Mouse (Mus musculus) intestine, embryonic 16.5 days (tissue): ENCODE measurements around the gene Plekhj1. TPM values are rescaled to one million over a fixed set of nuclear protein-coding genes. Genes with fewer than 3 reads are reported as not detected.
A peak's percentile ranks its signal among the peaks of the same experiment; 100 is the strongest.
"Not testable (repeated sequence)": the region's sequence is repeated elsewhere in the genome, so short reads cannot be mapped to it uniquely, and the experiment has no call there.

Experiments used
- ATAC-seq: fragments of 200-750 bp; cut with Nextera tagmentation; 2 replicates; pipeline ENCODE4 v1.8.0; 2017; ENCODE audit warnings: moderate TSS enrichment, moderate library complexity
- H3K27ac ChIP-seq: fragments of 300-500 bp; sonication (generic); 2 replicates; pipeline ENCODE4 v1.5.1; 2014; ENCODE audit warnings: mild to moderate bottlenecking, low read length
- H3K27me3 ChIP-seq: fragments of 300-500 bp; sonication (generic); replicated peaks from 2 replicates; pipeline ENCODE4 v1.6.1; 2014; ENCODE audit warnings: low read length, control low read depth, mixed read lengths; ENCODE audit not compliant: control insufficient read depth, insufficient read depth
- H3K36me3 ChIP-seq: fragments of 300-500 bp; sonication (generic); 2 replicates; pipeline ENCODE4 v1.6.1; 2014; ENCODE audit warnings: low read length, control low read depth; ENCODE audit not compliant: control insufficient read depth, insufficient read depth
- H3K4me1 ChIP-seq: fragments of 300-500 bp; sonication (generic); 2 replicates; pipeline ENCODE4 v1.6.1; 2014; ENCODE audit warnings: low read length, control low read depth, mixed read lengths; ENCODE audit not compliant: control insufficient read depth, insufficient read depth
- H3K4me2 ChIP-seq: fragments of 300-500 bp; sonication (generic); 2 replicates; pipeline ENCODE4 v1.6.1; 2014; ENCODE audit warnings: low read depth, low read length, control low read depth
- H3K4me3 ChIP-seq: fragments of 300-500 bp; sonication (generic); 2 replicates; pipeline ENCODE4 v1.5.1; 2014; ENCODE audit warnings: mild to moderate bottlenecking, low read length
- H3K9ac ChIP-seq: fragments of 300-500 bp; sonication (generic); 2 replicates; pipeline ENCODE4 v1.6.1; 2014; ENCODE audit warnings: low read depth, low read length
- H3K9me3 ChIP-seq: fragments of 300-500 bp; sonication (generic); 2 replicates; pipeline ENCODE4 v1.6.1; 2016; ENCODE audit warnings: low read length, control low read depth; ENCODE audit not compliant: control insufficient read depth
- WGBS: fragments of 180-500 bp; shearing (Covaris S2); extraction: QIAGEN DNeasy Blood & Tissue Kit; methylation state at CpG from one replicate; pipeline ENCODE4 v1.1.7; 2014; 5-methylcytosine and 5-hydroxymethylcytosine counted together
- polyA plus RNA-seq: library from polyadenylated mRNA; unstranded; fragments of >200 nt; fragmentation: Nextera tagmentation; extraction: Ambion mirVana; gene quantifications from 2 replicates; pipeline ENCODE4 v1.2.1, GENCODE M21; 2015

Gene Plekhj1
- polyA plus RNA-seq, 1 experiment from 2014 or later = 135 TPM

- 43% methylated on average over 6 of the region's 6 CpGs for WGBS
- no peaks in the 10 kb centered on the region for H3K27me3 ChIP-seq
- H3K9ac ChIP-seq = no peak overlapping the region
- no peak overlapping the region for H3K4me2 ChIP-seq
- H3K4me1 ChIP-seq = no peaks in the 10 kb centered on the region
- no peaks in the 10 kb centered on the region for H3K9me3 ChIP-seq
- no peaks in the 10 kb centered on the region for H3K36me3 ChIP-seq
- ATAC-seq = peak; percentile 85
- no peak overlapping the region for H3K4me3 ChIP-seq
- H3K27ac ChIP-seq = no peak overlapping the region
Measured at GRCm38 (mm10) chr10:80818599-80819281, 20.3 kb upstream of the Plekhj1 start.

DNA sequence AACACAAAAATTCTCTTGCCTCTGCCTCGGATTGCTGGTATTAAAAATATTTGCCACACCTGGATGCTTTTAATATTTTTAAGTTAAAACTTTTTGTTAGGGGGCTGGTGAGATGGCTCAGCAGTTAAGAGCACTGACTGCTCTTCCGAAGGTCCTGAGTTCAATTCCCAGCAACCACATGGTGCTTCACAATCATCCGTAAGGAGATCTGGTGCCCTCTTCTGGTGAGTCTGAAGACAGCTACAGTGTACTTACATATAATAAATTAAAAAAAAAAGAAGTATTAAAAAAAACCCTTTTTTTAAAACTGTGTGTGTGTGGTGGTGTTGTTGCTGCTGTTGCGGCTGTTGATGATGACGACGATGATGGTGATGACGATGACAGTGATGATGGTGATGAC is 19.5 kb upstream of the Plekhj1 start:
- H3K9ac ChIP-seq, H3K27me3 ChIP-seq, H3K4me1 ChIP-seq, H3K4me3 ChIP-seq, H3K27ac ChIP-seq, H3K4me2 ChIP-seq, H3K36me3 ChIP-seq, H3K9me3 ChIP-seq, ATAC-seq: not testable (repeated sequence)
- WGBS = 84% methylated on average over 7 of the region's 7 CpGs

DNA sequence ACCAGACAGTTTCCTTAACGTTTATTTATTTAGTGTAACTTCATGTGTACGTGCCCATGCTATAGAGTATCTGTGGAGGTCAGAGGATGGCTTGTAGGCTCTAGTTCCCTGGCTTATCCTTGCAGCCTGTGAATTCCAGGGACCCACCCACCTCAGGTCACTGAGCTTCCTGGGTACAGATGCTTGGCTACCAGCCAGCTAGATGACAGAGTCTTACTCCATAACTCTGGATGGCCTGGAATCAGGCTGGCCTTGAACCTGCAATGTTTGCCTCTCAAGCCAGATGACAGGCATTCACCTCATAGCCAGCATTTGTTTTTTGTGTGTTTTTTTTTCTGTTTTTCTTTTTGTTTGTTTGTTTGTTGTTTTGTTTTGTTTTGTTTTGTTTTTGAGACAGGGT is 18.7 kb upstream of the Plekhj1 start:
- H3K4me1 ChIP-seq = peaks cover 5% of the 10 kb centered on the region; the same call in 1 of the 2 replicates
- H3K27me3 ChIP-seq = no peaks in the 10 kb centered on the region
- ATAC-seq = peak; percentile 54; the same call in 1 of the 2 replicates
- H3K36me3 ChIP-seq = no peaks in the 10 kb centered on the region
- H3K9ac ChIP-seq = no peak overlapping the region
- H3K27ac ChIP-seq = no peak overlapping the region
- H3K4me2 ChIP-seq = no peak overlapping the region
- WGBS = 51% methylated on average over 2 of the region's 2 CpGs
- H3K9me3 ChIP-seq = no peaks in the 10 kb centered on the region
- no peak overlapping the region for H3K4me3 ChIP-seq

DNA sequence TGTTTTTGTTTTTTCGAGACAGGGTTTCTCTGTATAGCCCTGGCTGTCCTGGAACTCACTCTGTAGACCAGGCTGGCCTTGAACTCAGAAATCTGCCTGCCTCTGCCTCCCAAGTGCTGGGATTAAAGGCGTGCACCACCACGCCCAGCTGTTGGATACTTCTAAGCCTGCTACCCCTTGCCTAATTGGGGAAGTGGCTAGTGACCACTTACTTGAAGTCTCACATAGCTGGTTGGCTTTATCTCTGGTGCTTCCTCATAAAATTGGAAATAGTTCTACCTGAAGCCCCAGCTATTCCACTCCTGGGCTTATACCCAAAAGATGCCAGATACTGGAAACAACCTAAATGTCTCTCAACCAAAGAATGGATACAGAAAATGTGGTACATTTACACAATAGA is 17.9 kb upstream of the Plekhj1 start:
- H3K27ac ChIP-seq, H3K9ac ChIP-seq, H3K4me3 ChIP-seq, H3K4me1 ChIP-seq, H3K27me3 ChIP-seq, H3K9me3 ChIP-seq, H3K36me3 ChIP-seq, ATAC-seq, H3K4me2 ChIP-seq: not testable (repeated sequence)
- 88% methylated on average over 3 of the region's 3 CpGs for WGBS

DNA sequence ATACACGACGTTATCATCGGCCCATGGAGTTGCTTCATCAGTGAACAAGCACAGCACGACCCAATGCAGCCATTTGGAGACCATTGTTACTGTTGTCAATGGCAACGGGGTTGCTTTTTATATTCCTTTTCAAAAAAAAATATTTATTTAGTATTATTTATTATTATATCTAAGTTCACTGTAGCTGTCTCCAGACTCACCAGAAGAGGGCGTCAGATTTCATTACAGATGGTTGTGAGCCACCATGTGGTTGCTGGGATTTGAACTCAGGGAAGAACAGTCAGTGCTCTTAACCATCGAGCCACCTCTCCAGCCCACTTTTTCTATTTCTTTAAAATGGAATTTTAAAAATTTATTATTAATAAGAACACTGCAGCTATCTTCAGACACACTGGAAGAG is 16.4 kb upstream of the Plekhj1 start:
- H3K9me3 ChIP-seq = no peaks in the 10 kb centered on the region
- H3K4me2 ChIP-seq = no peak overlapping the region
- H3K9ac ChIP-seq = no peak overlapping the region
- no peak overlapping the region for H3K4me3 ChIP-seq
- H3K36me3 ChIP-seq = no peaks in the 10 kb centered on the region
- H3K27me3 ChIP-seq = no peaks in the 10 kb centered on the region
- WGBS = 68% methylated on average over 7 of the region's 7 CpGs
- H3K27ac ChIP-seq = no peak overlapping the region
- no peak for ATAC-seq
- H3K4me1 ChIP-seq = peaks cover 10% of the 10 kb centered on the region; the same call in 1 of the 2 replicates

- no peak within 1 kb of the TSS for H3K27ac ChIP-seq
- no peaks in the 10 kb centered on the region for H3K36me3 ChIP-seq
- H3K9me3 ChIP-seq = no peaks in the 10 kb centered on the region
- no peak for ATAC-seq
- WGBS = 73% methylated on average over 4 of the region's 4 CpGs
- H3K4me3 ChIP-seq = no peak within 1 kb of the TSS
- H3K9ac ChIP-seq = peak within 1 kb of the TSS; percentile 40
- no peak within 1 kb of the TSS for H3K4me2 ChIP-seq
- no peaks in the 10 kb centered on the region for H3K27me3 ChIP-seq
- peaks cover 15% of the 10 kb centered on the region; the same call in 1 of the 2 replicates for H3K4me1 ChIP-seq
Measured at GRCm38 (mm10) chr10:80813366-80813765, 14.9 kb upstream of the Plekhj1 start, which contains the start of gene Jsrp1. TSS of gene Jsrp1 (minus strand) at chr10:80813498.

DNA sequence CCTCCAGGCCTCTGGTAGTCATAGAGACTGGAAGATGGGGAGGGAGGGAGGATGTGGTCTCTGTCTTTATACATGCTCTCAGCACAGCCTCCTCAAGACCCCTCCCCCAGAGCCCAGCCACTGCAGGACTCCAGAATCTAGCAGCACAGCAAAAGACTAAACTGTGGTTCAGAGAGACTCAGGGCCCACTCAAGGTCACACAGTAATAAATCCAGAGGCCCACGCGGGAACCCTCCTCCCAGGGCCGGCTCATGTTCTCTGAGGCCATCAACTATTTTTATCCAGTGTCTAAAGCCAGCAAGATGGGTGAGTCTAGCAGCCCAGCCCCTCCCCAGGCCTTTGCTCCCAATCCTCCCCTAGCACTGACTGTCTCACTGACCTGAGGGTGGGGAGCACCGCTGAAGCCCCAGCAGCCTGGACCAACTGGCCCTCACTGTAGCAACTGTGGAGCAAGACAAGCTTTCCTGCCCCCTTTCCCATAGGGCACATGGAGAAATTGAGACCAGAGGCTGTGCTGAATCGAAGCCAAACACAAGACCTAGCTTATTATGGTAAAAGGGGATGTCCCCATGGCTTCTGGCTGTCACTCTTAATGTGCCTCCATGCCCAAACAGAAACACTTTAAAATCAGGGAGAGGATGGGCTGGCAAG is 14.1 kb upstream of the Plekhj1 start:
- no peak for ATAC-seq
- Histone ChIP-seq H3K27me3 (0 out of 2 replicates have a peak, but pooled peaks cover 4% of the 10 kb centered on the region), H3K27ac (no peak overlapping the region), H3K4me3 (no peak overlapping the region), H3K9me3 (no peaks in the 10 kb centered on the region), H3K36me3 (no peaks in the 10 kb centered on the region), H3K4me1 (peaks cover 24% of the 10 kb centered on the region), H3K9ac (peak overlapping the region; percentile 40; the same call in 1 of the 2 replicates), H3K4me2 (no peak overlapping the region)
- 41% methylated on average over 5 of the region's 5 CpGs for WGBS

DNA sequence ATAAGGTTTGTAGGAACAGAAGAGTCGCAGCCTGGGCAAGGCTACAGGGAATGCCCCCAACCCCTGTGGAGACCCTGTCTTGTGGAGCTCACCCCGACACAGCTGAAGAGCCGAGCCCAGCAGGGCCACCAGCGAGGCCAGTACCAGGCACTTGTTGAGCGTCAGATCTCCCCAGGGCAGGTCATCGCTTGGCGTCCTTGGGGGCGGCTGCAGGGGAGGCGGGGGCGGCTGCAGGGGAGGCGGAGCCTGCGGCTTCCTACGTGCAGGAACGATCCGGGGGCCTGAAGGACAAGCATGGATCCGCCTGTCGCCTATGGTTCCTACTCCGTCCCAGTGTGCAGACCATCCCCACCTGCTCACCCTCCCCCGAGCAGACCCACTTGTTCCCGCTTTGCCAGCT is 11.7 kb upstream of the Plekhj1 start:
- Histone ChIP-seq H3K4me2 (no peak overlapping the region; the same call in 1 of the 2 replicates), H3K9me3 (no peaks in the 10 kb centered on the region), H3K27ac (no peak overlapping the region), H3K27me3 (0 out of 2 replicates have a peak, but pooled peaks cover 4% of the 10 kb centered on the region), H3K4me1 (peaks cover 37% of the 10 kb centered on the region), H3K9ac (0 out of 2 replicates have a peak overlapping the region, but pooled peaks have one; percentile 10), H3K4me3 (no peak overlapping the region), H3K36me3 (peaks cover 3% of the 10 kb centered on the region)
- 5% methylated on average over 20 of the region's 20 CpGs for WGBS
- no peak for ATAC-seq

DNA sequence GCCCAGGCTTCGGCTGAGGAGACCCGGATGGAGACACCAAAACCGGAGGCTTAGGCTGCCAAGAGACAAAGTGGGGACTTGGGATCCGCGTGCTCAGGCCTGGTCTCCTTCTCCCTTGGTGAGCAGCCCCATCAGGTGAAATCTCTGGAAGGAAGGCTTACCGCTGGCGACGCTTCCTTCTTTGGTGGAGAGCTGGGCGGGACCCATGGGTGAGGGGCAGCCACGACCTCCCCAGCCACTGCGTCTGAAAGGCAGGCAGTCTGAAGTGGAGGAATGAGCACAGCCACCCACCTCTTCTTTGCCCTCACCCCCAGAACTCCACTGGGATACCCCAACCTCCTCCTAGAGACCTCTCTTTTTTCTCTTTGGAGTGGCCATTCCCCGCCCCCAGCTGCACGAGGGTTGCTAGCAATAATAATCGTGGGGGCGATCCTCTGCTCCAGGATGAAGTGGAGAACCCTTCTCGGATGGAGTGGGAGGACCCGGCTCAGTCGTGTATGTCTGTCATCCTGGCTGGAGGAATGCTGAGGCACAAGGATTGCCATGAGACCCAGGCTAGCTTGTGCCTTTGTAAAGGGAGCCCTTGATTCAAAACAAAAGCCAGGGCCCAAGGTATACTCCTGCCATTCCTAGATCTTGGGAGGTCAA is 10.7 kb upstream of the Plekhj1 start:
- Histone ChIP-seq H3K4me3 (peak overlapping the region; percentile 4; the same call in 1 of the 2 replicates), H3K27ac (no peak overlapping the region), H3K9me3 (no peaks in the 10 kb centered on the region), H3K4me1 (peaks cover 37% of the 10 kb centered on the region), H3K9ac (peak overlapping the region; percentile 46), H3K36me3 (peaks cover 11% of the 10 kb centered on the region), H3K4me2 (peak overlapping the region; percentile 30; the same call in 1 of the 2 replicates), H3K27me3 (0 out of 2 replicates have a peak, but pooled peaks cover 4% of the 10 kb centered on the region)
- WGBS = 12% methylated on average over 18 of the region's 18 CpGs
- ATAC-seq = no peak
